Mouse (Mus musculus) testis, postnatal 14 days (tissue): Measurements from ENCODE around the gene Gclc.

Experiments used
- DNase-seq: peaks from one replicate; pipeline ENCODE4 v3.0.0; 2021; ENCODE audit warnings: low spot score

Gclc gene

GRCm38 (mm10) chr9:77783006-77783405 lies 28.7 kb downstream of the Gclc start:
- DNase-seq, result no peak

GRCm38 (mm10) chr9:77785466-77785865 lies 31.1 kb downstream of the Gclc start:
- no peak for DNase-seq

- DNase-seq, result no peak
Measured at GRCm38 (mm10) chr9:77787936-77788335, 33.6 kb downstream of the Gclc start.

GRCm38 (mm10) chr9:77789615-77790348 lies 35.4 kb downstream of the Gclc start:
- no peak for DNase-seq

GRCm38 (mm10) chr9:77793838-77794237 lies 39.5 kb downstream of the Gclc start:
- no peak for DNase-seq

GRCm38 (mm10) chr9:77802461-77802860 lies 48.1 kb downstream of the Gclc start:
- DNase-seq, result no peak

GRCm38 (mm10) chr9:77806426-77806825 lies 52.1 kb downstream of the Gclc start:
- no peak for DNase-seq

- DNase-seq, result peak; percentile 55
Measured at GRCm38 (mm10) chr9:77806842-77807668, 52.7 kb downstream of the Gclc start.

- no peak for DNase-seq
Measured at GRCm38 (mm10) chr9:77808481-77808880, 54.1 kb downstream of the Gclc start.

- DNase-seq, result no peak
Measured at GRCm38 (mm10) chr9:77818858-77819257, 64.5 kb downstream of the Gclc start.

- DNase-seq, result no peak
Measured at GRCm38 (mm10) chr9:77819318-77819717, 65.0 kb downstream of the Gclc start.

GRCm38 (mm10) chr9:77820836-77821235 lies 66.5 kb downstream of the Gclc start:
- no peak for DNase-seq

GRCm38 (mm10) chr9:77825380-77825961 lies 71.1 kb downstream of the Gclc start:
- DNase-seq, result no peak

- no peak for DNase-seq
Measured at GRCm38 (mm10) chr9:77826237-77826636, 71.9 kb downstream of the Gclc start.

GRCm38 (mm10) chr9:77828531-77828965 lies 74.2 kb downstream of the Gclc start:
- DNase-seq, result no peak

GRCm38 (mm10) chr9:77834259-77834993 lies 80.1 kb downstream of the Gclc start:
- DNase-seq, result no peak

GRCm38 (mm10) chr9:77835122-77835521 lies 80.8 kb downstream of the Gclc start:
- DNase-seq, result no peak

GRCm38 (mm10) chr9:77835756-77836155 lies 81.4 kb downstream of the Gclc start:
- DNase-seq, result no peak

- DNase-seq, result peak; percentile 55
Measured at GRCm38 (mm10) chr9:77838586-77838985, 84.3 kb downstream of the Gclc start.
